Mouse (Mus musculus) kidney, adult 2 months (tissue): ENCODE measurements around the gene Rab27a.

Source experiments
- CTCF ChIP-seq: fragments of 200-500 bp; conservative IDR thresholded peaks from 2 replicates; pipeline ENCODE4 v1.5.1; 2011; ENCODE audit warnings: low read depth, mild to moderate bottlenecking, control low read depth, low read length, moderate library complexity, mixed read lengths; ENCODE audit not compliant: insufficient read depth, insufficient read length
- POLR2A ChIP-seq: fragments of 200-500 bp; IDR thresholded peaks from one replicate; pipeline ENCODE4 v1.6.1; 2011; ENCODE audit warnings: low read depth, low read length, control low read depth

DNA sequence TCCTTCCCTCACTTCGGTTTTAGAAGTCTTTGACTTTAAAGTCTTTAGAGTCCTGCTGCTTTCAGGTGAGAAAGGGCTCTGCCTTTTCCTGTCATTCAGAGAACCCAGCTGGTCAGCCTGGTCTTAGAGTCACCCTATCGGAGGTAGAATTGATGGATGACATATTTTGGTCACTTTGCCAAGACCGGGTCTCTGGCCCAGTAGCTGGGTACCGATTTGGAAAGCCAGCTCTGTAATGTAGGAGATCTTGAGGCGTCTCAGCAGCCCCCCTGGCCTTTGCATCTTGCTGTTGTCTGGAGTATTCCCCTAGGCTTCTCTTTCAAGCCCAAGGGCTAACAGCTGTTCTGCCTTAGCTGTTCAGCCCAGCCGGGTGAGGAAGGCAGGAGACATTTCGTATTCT is 550 bp downstream of the Rab27a start:
- no peak for TF ChIP-seq CTCF
- TF ChIP-seq POLR2A: no peak
